Mouse (Mus musculus): ENCODE data around the gene Vps35l.

Gene Vps35l

GRCm38 (mm10) chr7:118777598-118778394 is 37.8 kb downstream of the Vps35l start:
- DNase-seq (ENCODE audit: low read depth, low spot score), result no peak

GRCm38 (mm10) chr7:118778561-118778960 is 38.5 kb downstream of the Vps35l start:
- no peak for DNase-seq (ENCODE audit: low read depth, low spot score)

- no peak for DNase-seq (ENCODE audit: low read depth, low spot score)
These were observed 43.4 kb downstream of the Vps35l start for GRCm38 (mm10) chr7:118783305-118784001.

- DNase-seq (ENCODE audit: low read depth, low spot score), result no peak
These were observed 46.1 kb downstream of the Vps35l start for GRCm38 (mm10) chr7:118786091-118786490.

GRCm38 (mm10) chr7:118787326-118787725 is 47.3 kb downstream of the Vps35l start:
- no peak for DNase-seq (ENCODE audit: low read depth, low spot score)

DNA sequence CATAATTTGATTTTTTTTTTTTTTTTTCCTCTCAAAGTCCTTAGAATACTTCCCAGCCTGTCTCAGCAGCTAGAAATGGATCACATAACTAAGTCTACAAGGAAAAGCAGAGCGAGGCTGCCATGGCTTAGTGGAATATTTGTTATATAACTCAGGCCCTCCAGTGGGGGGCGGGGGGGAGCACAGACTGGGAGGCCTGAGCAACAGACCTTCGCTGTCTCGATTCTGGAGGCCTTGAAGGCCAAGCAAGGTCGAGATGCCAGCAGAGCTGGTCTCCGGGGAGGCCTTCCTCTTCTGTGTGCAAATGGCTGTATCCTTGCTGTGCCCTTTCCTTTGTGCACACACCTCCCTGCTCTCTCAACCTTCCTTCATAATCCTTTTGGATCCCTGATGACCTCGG is 48.5 kb downstream of the Vps35l start:
- no peak for DNase-seq (ENCODE audit: low read depth, low spot score)

- no peak for DNase-seq (ENCODE audit: low read depth, low spot score)
These were observed 50.3 kb downstream of the Vps35l start for GRCm38 (mm10) chr7:118790292-118790691.

GRCm38 (mm10) chr7:118793899-118794298 is 53.9 kb downstream of the Vps35l start:
- DNase-seq (ENCODE audit: low read depth, low spot score), result no peak

GRCm38 (mm10) chr7:118795779-118796178 is 55.8 kb downstream of the Vps35l start:
- DNase-seq (ENCODE audit: low read depth, low spot score), result no peak

GRCm38 (mm10) chr7:118796838-118797237 is 56.8 kb downstream of the Vps35l start:
- no peak for DNase-seq (ENCODE audit: low read depth, low spot score)

DNA sequence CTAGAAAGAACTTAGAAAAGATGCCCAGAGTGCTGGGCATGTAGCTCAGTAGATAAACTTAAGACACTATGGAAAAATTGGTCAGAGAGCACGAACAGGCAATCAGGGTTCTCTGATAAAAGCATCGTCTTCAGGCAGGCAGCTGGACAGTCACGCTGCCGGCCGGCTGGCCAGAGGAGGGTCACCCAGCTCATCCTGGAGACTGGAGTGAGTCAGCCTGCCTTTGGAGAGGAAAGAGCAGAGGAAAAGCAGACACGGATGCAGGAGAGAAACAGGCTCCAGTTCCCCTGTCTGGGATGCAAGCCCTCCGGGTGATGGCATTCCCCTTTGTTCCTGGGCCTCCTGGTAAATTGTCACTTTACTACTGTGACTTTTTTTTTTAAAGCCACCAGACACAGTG is 57.6 kb downstream of the Vps35l start:
- no peak for DNase-seq (ENCODE audit: low read depth, low spot score)

- no peak for DNase-seq (ENCODE audit: low read depth, low spot score)
These were observed 58.1 kb downstream of the Vps35l start for GRCm38 (mm10) chr7:118798105-118798570.

- no peak for DNase-seq (ENCODE audit: low read depth, low spot score)
These were observed 60.2 kb downstream of the Vps35l start for GRCm38 (mm10) chr7:118800112-118800734.

- DNase-seq (ENCODE audit: low read depth, low spot score), result no peak
These were observed 61.8 kb downstream of the Vps35l start for GRCm38 (mm10) chr7:118801791-118802190.

DNA sequence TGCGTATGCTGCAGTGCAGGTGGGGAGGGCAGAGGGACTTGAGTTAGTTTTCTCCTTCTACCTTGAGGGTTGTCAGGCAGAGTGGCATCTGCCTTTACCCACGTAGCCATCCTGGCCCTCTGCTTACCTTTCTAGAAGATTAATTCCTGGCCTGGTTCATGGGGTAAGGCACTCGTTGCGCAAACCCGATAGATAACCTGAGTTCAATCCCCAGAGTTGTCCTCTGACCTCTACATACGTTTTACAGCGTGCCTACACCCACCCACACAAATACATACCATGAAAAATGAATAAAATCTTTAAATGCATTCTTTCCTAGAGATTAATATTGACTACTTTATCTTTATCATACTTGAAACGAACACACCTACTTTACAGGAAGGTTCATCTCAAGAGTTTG is 63.4 kb downstream of the Vps35l start:
- no peak for DNase-seq (ENCODE audit: low read depth, low spot score)

GRCm38 (mm10) chr7:118806631-118807411 is 66.8 kb downstream of the Vps35l start:
- no peak for DNase-seq (ENCODE audit: low read depth, low spot score)

GRCm38 (mm10) chr7:118807899-118808298 is 67.9 kb downstream of the Vps35l start:
- DNase-seq (ENCODE audit: low read depth, low spot score), result peak; percentile 18

DNA sequence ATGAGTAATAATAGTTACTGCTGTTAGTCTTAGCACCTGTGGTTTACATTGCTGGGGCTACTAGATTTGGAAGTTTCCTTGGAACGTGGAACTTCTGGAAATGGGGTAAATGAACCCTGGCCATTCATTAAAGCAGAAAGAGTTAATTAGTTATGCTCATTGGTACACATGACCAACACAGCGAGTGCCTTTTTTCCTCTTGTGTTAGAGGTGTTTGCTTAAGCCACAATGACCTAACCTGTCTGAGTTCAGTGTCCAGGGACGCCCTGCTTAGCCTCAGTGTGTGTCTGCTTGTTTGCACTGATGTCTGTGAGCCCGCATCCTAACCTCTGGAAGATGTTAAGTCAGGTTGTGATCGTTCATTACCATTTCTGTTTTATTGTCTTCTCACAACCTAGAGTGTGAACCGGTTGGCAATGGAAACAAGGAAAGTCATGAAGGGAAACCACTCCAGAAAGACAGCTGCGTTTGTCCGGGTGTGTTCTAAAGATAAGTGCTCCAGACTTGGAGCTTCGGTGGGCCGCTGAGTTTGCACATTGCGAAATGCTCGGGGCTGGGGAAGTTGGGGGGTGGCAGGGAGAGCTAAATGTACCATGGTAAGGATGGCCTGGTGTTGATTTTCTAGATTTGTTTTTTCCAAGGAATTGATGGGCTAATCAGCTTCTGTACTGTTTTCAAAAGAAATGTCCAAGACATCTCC is 71.5 kb downstream of the Vps35l start:
- no peak for DNase-seq (ENCODE audit: low read depth, low spot score)

DNA sequence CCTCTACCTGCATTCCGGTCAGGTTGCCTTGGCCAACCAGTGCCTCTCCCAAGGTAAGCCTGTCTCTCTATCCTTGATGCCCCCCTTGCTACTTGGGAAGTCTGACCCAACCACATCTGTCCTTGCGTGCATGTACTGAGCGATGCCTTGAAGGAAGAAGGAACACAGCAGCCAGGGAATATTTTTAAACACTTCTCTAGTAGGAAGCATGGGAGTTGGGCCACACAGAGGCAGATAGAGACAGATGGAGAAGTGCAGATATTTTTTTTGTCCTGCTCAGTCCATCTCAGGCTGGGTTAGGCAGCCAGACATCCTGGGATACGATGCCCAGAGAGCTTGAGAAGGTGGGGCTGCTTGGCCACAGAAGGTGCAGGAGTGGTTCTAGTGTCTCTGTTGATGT is 73.6 kb downstream of the Vps35l start:
- no peak for DNase-seq (ENCODE audit: low read depth, low spot score)

DNA sequence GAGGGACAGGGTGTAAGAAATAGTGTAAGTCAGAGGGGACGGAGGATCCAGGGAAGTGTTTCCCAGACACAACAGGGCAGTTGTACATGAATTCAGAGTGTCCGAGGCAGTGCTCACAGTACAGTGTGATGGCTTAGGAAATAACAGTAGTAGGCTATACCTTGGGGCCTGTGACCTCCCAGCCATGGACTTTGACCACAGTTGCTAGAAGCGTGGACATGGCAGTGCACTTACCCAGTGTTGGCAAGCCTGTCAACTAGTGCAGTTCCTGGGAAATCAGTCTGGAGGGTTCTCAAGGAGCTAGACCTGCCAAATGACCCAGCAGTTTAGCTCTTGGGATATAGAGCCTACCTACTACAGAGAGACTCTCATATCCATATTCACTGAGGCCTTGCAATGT is 76.2 kb downstream of the Vps35l start:
- DNase-seq (ENCODE audit: low read depth, low spot score), result no peak

DNA sequence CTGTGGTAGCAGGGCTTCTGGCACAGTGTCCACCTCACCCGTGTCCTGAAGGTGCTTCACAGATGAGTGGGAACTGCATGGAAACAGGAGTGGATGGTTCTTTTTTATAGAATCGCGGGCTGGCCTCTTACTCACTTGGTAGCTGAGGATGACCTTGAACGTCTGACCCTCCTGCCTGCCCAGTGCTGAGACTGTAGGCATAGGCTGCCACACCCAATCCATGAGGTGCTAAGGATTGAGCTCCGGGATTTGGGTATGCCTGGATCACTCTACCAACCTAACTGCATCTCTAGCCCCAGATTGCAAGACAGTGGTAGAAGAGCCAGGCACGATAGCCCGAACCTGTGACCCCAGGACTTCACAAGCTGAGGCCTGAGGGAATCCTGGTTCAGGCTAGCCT is 77.7 kb downstream of the Vps35l start:
- no peak for DNase-seq (ENCODE audit: low read depth, low spot score)

Data from skeletal muscle tissue, adult 2 months (tissue).